Mouse (Mus musculus): ENCODE results near the gene Bmp8a. TPM values are rescaled to one million over a fixed set of nuclear protein-coding genes. Genes with fewer than 3 reads are reported as not detected.
A peak's percentile ranks its signal among the peaks of the same experiment; 100 is the strongest.

The Bmp8a gene
- polyA plus RNA-seq, 1 experiment: 0.14 TPM

DNA sequence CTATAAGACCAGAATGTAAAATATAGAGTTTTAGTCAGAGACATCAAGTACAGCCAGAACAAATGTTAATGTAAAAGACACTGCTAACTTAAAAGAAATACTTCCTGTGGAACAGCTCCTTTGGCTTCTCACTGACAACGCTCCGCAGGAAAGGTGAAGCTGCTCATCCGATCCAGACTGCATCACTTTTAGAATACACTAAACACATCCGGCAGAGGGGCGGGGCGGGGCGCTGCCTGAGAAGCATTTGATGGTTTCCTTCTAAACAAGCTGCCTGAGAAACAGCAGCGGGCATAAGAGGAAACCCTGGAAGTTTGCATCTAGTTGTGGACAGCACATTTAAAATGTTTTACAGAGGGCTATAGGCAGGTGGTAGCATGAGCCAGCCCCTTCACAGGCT lies 12.9 kb upstream of the Bmp8a start:
- H3ac ChIP-seq (ENCODE audit: control insufficient read depth, insufficient read length, low read depth): no peak overlapping the region
- H3K36me3 ChIP-seq (ENCODE audit: control insufficient read depth, insufficient read depth): peaks cover 93% of the 10 kb centered on the region
- H3K27me3 ChIP-seq (ENCODE audit: control insufficient read depth, insufficient read depth, insufficient read length): no peaks in the 10 kb centered on the region
- H3K79me3 ChIP-seq (ENCODE audit: low read depth): no peaks in the 10 kb centered on the region
- TF ChIP-seq MYOD1 (IDR thresholded peaks at IDR 0.05; ENCODE audit: control insufficient read depth, insufficient read length, low read depth) (no peak), MAX (IDR thresholded peaks at IDR 0.05) (no peak), USF1 (IDR thresholded peaks at IDR 0.05; ENCODE audit: low read depth) (no peak), FOSL1 (IDR thresholded peaks at IDR 0.05; ENCODE audit: insufficient read depth, low read length, poor library complexity, severe bottlenecking) (no peak), MYOG (IDR thresholded peaks at IDR 0.05; ENCODE audit: control insufficient read depth, extremely low read depth, insufficient read length) (no peak), CEBPB (IDR thresholded peaks at IDR 0.05; ENCODE audit: low read depth) (no peak), CTCF (IDR thresholded peaks at IDR 0.05; ENCODE audit: control insufficient read depth, insufficient read depth, insufficient read length) (no peak)
- no peaks in the 10 kb centered on the region for H3K79me2 ChIP-seq (ENCODE audit: control insufficient read depth, insufficient read depth)
- H3K4me3 ChIP-seq (ENCODE audit: insufficient read depth, poor library complexity, severe bottlenecking): no peak overlapping the region

DNA sequence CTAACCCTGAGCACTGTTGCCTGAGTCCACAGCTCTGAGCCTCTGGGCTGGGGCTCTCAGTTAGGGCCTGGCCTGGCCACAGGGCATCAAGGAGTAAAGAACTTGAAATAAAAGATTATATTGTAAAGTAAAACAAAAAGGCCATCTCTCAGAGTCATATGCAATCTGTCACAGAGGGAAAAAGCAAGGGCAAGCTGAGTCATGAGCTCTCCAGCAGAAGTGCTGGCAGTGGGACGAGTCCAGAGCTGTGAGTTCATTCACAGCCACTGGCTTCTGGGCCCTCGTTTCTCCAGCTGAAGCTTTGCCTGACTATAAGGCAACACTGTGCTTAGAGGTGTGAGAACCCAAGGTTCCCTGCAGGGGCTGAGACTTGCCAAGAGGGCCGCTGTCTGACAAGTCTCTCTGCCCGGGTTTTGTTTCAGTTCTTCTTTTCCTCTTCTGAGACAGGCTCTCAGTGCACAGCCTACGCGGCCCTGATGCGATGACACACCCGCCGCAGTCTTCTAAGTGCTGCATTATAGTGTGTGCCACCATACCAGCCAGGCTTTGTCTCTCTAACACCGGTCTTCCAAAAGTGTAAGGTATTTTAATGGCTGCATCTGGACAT lies 10.3 kb upstream of the Bmp8a start:
- Histone ChIP-seq H3K79me3 (ENCODE audit: low read depth) (no peaks in the 10 kb centered on the region), H3K4me3 (ENCODE audit: insufficient read depth, poor library complexity, severe bottlenecking) (no peak overlapping the region), H3K36me3 (ENCODE audit: control insufficient read depth, insufficient read depth) (peaks cover 97% of the 10 kb centered on the region)

DNA sequence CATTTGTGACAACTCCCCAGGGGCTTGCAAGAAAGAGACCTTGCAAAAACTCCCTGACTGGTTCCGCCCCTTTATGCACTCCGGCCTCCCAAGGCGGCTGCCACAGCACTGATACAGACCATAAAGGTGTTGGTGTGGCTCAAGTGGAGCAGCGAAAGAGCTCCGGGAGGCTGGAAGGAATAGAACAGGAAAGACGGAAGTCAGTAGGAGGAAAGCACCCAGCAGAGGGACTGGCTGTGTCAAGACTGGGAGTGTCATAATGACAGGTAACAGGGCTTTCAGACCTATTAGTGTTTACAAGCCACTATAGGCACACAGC lies 378 bp upstream of the Bmp8a start:
- Histone ChIP-seq H3ac (ENCODE audit: control insufficient read depth, insufficient read length, low read depth) (no peak overlapping the region), H3K36me3 (ENCODE audit: control insufficient read depth, insufficient read depth) (peaks cover under 1% of the 10 kb centered on the region), H3K79me3 (ENCODE audit: low read depth) (no peaks in the 10 kb centered on the region), H3K4me3 (ENCODE audit: insufficient read depth, poor library complexity, severe bottlenecking) (no peak overlapping the region), H3K27me3 (ENCODE audit: control insufficient read depth, insufficient read depth, insufficient read length) (no peaks in the 10 kb centered on the region), H3K79me2 (ENCODE audit: control insufficient read depth, insufficient read depth) (no peaks in the 10 kb centered on the region)
- no peak for TF ChIP-seq CTCF (IDR thresholded peaks at IDR 0.05; ENCODE audit: control insufficient read depth, insufficient read depth, insufficient read length)
- no peak for TF ChIP-seq CEBPB (IDR thresholded peaks at IDR 0.05; ENCODE audit: low read depth)
- TF ChIP-seq MAX (IDR thresholded peaks at IDR 0.05): no peak
- no peak for TF ChIP-seq USF1 (IDR thresholded peaks at IDR 0.05; ENCODE audit: low read depth)
- TF ChIP-seq MYOD1 (IDR thresholded peaks at IDR 0.05; ENCODE audit: control insufficient read depth, insufficient read length, low read depth): no peak
- TF ChIP-seq FOSL1 (IDR thresholded peaks at IDR 0.05; ENCODE audit: insufficient read depth, low read length, poor library complexity, severe bottlenecking): no peak
- no peak for TF ChIP-seq MYOG (IDR thresholded peaks at IDR 0.05; ENCODE audit: control insufficient read depth, extremely low read depth, insufficient read length)

More for the DNA sequence above, 10.3 kb upstream of the Bmp8a start:
- Histone ChIP-seq H3K79me2 (ENCODE audit: control insufficient read depth, insufficient read depth) (no peaks in the 10 kb centered on the region), H3ac (ENCODE audit: control insufficient read depth, insufficient read length, low read depth) (no peak overlapping the region), H3K27me3 (ENCODE audit: control insufficient read depth, insufficient read depth, insufficient read length) (no peaks in the 10 kb centered on the region)
- TF ChIP-seq FOSL1 (IDR thresholded peaks at IDR 0.05; ENCODE audit: insufficient read depth, low read length, poor library complexity, severe bottlenecking) (no peak), MYOD1 (IDR thresholded peaks at IDR 0.05; ENCODE audit: control insufficient read depth, insufficient read length, low read depth) (no peak), CTCF (IDR thresholded peaks at IDR 0.05; ENCODE audit: control insufficient read depth, insufficient read depth, insufficient read length) (no peak), MYOG (IDR thresholded peaks at IDR 0.05; ENCODE audit: control insufficient read depth, extremely low read depth, insufficient read length) (no peak), CEBPB (IDR thresholded peaks at IDR 0.05; ENCODE audit: low read depth) (no peak), MAX (IDR thresholded peaks at IDR 0.05) (no peak), USF1 (IDR thresholded peaks at IDR 0.05; ENCODE audit: low read depth) (no peak)

DNA sequence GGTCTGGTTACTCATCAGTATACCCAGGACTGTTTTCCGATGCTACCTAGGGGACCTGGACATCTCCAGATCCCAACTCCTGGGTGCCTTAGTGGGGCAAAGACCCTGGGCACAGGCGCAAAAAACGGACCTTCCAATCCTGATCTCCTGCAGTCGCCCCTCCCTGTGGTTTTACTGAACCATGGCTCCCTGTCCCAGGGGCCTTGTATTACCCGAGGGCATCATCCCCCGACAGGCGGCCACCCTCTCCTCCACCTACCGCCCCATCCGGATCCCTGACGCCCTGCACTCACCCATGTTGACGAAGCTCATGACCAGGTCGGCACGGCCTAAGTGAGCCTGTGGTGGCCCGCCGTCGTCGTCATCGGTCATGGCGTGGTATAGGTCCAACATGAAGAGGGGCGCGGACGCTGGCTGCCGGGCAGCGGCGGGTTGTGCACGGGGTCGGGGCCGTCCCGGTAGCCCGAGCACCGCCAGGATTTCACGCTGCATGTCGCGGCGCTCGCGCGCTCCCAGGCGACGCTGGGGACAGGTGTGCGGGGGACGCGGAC lies 886 bp downstream of the Bmp8a start:
- Histone ChIP-seq H3K27me3 (ENCODE audit: control insufficient read depth, insufficient read depth, insufficient read length) (no peaks in the 10 kb centered on the region), H3K36me3 (ENCODE audit: control insufficient read depth, insufficient read depth) (no peaks in the 10 kb centered on the region), H3ac (ENCODE audit: control insufficient read depth, insufficient read length, low read depth) (no peak overlapping the region), H3K79me3 (ENCODE audit: low read depth) (no peaks in the 10 kb centered on the region), H3K4me3 (ENCODE audit: insufficient read depth, poor library complexity, severe bottlenecking) (no peak overlapping the region), H3K79me2 (ENCODE audit: control insufficient read depth, insufficient read depth) (no peaks in the 10 kb centered on the region)
- TF ChIP-seq FOSL1 (IDR thresholded peaks at IDR 0.05; ENCODE audit: insufficient read depth, low read length, poor library complexity, severe bottlenecking): no peak
- no peak for TF ChIP-seq CEBPB (IDR thresholded peaks at IDR 0.05; ENCODE audit: low read depth)
- TF ChIP-seq USF1 (IDR thresholded peaks at IDR 0.05; ENCODE audit: low read depth): no peak
- no peak for TF ChIP-seq MAX (IDR thresholded peaks at IDR 0.05)
- TF ChIP-seq CTCF (IDR thresholded peaks at IDR 0.05; ENCODE audit: control insufficient read depth, insufficient read depth, insufficient read length): no peak
- no peak for TF ChIP-seq MYOG (IDR thresholded peaks at IDR 0.05; ENCODE audit: control insufficient read depth, extremely low read depth, insufficient read length)
- TF ChIP-seq MYOD1 (IDR thresholded peaks at IDR 0.05; ENCODE audit: control insufficient read depth, insufficient read length, low read depth): no peak

DNA sequence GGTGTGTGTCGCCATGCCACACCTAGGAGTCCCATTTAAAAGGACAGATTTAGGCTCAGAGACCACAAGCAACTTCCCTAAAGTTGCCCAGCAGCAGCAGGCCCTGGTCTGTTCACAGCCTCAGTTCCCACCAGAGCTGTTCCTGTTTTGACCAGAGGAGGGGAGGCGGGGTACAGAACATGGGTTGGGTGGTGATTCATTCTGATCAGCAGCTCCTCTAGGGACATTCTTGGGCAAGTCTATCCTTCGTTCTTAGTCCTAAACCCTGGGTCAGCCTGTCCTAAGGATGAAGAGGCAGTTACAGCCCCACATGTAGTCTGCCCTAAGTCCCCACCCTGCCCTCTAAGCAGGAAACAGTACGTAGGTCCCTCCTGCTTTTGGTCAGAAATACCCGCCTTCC lies 2.8 kb downstream of the Bmp8a start:
- Histone ChIP-seq H3K79me2 (ENCODE audit: control insufficient read depth, insufficient read depth) (no peaks in the 10 kb centered on the region), H3K27me3 (ENCODE audit: control insufficient read depth, insufficient read depth, insufficient read length) (no peaks in the 10 kb centered on the region), H3ac (ENCODE audit: control insufficient read depth, insufficient read length, low read depth) (no peak overlapping the region), H3K36me3 (ENCODE audit: control insufficient read depth, insufficient read depth) (no peaks in the 10 kb centered on the region), H3K79me3 (ENCODE audit: low read depth) (no peaks in the 10 kb centered on the region), H3K4me3 (ENCODE audit: insufficient read depth, poor library complexity, severe bottlenecking) (no peak overlapping the region)
- TF ChIP-seq CEBPB (IDR thresholded peaks at IDR 0.05; ENCODE audit: low read depth) (peak; percentile 27), MYOG (IDR thresholded peaks at IDR 0.05; ENCODE audit: control insufficient read depth, extremely low read depth, insufficient read length) (no peak), FOSL1 (IDR thresholded peaks at IDR 0.05; ENCODE audit: insufficient read depth, low read length, poor library complexity, severe bottlenecking) (no peak), MYOD1 (IDR thresholded peaks at IDR 0.05; ENCODE audit: control insufficient read depth, insufficient read length, low read depth) (no peak)

Measured in C2C12 (cell line).